Mouse (Mus musculus) forebrain, postnatal 0 days (tissue): ENCODE results near the gene Eed. TPM values are rescaled to one million over a fixed set of nuclear protein-coding genes. Genes with fewer than 3 reads are reported as not detected.

Source experiments
- ATAC-seq: fragments of 200-750 bp; cut with Nextera tagmentation; 2 replicates; pipeline ENCODE4 v1.8.0; 2017; ENCODE audit warnings: mild to moderate bottlenecking, moderate library complexity
- DNase-seq: peaks from one replicate; pipeline ENCODE4 v3.0.0-alpha.2; 2015
- H3K27ac ChIP-seq: fragments of 300-500 bp; sonication (generic); 2 replicates; pipeline ENCODE4 v1.5.1; 2014; ENCODE audit warnings: low read depth, mild to moderate bottlenecking, antibody characterized with exemption, low read length, moderate library complexity, mixed read lengths
- H3K27me3 ChIP-seq: fragments of 300-500 bp; sonication (generic); 2 replicates; pipeline ENCODE4 v1.6.1; 2014; ENCODE audit warnings: mild to moderate bottlenecking, low read length, mixed read lengths; ENCODE audit not compliant: insufficient read depth
- H3K36me3 ChIP-seq: fragments of 300-500 bp; sonication (generic); 2 replicates; pipeline ENCODE4 v1.6.1; 2014; ENCODE audit warnings: mild to moderate bottlenecking, moderate library complexity; ENCODE audit not compliant: insufficient read depth
- H3K4me1 ChIP-seq: fragments of 300-500 bp; sonication (generic); 2 replicates; pipeline ENCODE4 v1.6.1; 2014; ENCODE audit warnings: antibody characterized with exemption; ENCODE audit not compliant: insufficient read depth
- H3K4me2 ChIP-seq: fragments of 300-500 bp; sonication (generic); 2 replicates; pipeline ENCODE4 v1.6.1; 2014; ENCODE audit warnings: low read depth, mild to moderate bottlenecking, moderate library complexity
- H3K4me3 ChIP-seq: fragments of 300-500 bp; sonication (generic); 2 replicates; pipeline ENCODE4 v1.5.1; 2014; ENCODE audit warnings: low read depth, low read length, mixed read lengths
- H3K9ac ChIP-seq: fragments of 300-500 bp; sonication (generic); 2 replicates; pipeline ENCODE4 v1.6.1; 2014; ENCODE audit warnings: mild to moderate bottlenecking
- H3K9me3 ChIP-seq: fragments of 300-500 bp; sonication (generic); 2 replicates; pipeline ENCODE4 v1.6.1; 2016; ENCODE audit warnings: low read length
- CTCF ChIP-seq: sonication (generic); IDR thresholded peaks from 2 replicates; pipeline ENCODE4 v1.5.1; 2016; ENCODE audit warnings: antibody characterized with exemption, control low read depth, low read depth
- WGBS: fragments of 180-500 bp; shearing (Covaris S2); extraction: QIAGEN DNeasy Blood & Tissue Kit; methylation state at CpG from one replicate; pipeline ENCODE4 v1.1.7; 2014; 5-methylcytosine and 5-hydroxymethylcytosine counted together
- polyA plus RNA-seq: library from polyadenylated mRNA; unstranded; fragments of >200 nt; fragmentation: Nextera tagmentation; extraction: Ambion mirVana; gene quantifications from 2 replicates; pipeline ENCODE4 v1.2.1, GENCODE M21; 2015
- total RNA-seq: library from RNA; depleted of rRNA; stranded (reverse); fragments of >200 nt; gene quantifications from 2 replicates; pipeline ENCODE4 v1.2.3, GENCODE M21; 2014; rRNA removed

The Eed gene
- total RNA-seq (22.2 and 28.5 TPM in 2 replicates), polyA plus RNA-seq (18.1 and 20.7 TPM in 2 replicates)

GRCm38 (mm10) chr7:89980485-89981422 lies at the start of gene Eed:
TSS of gene Eed (minus strand) at chr7:89980983.
- H3K36me3 ChIP-seq: peaks cover 5% of the 10 kb centered on the region
- ATAC-seq: peak; percentile 92
- peak within 1 kb of the TSS; percentile 77 for H3K4me2 ChIP-seq
- TF ChIP-seq CTCF: no peak; the same call in 1 of the 2 replicates
- H3K27me3 ChIP-seq: no peaks in the 10 kb centered on the region
- H3K4me1 ChIP-seq: peaks cover 7% of the 10 kb centered on the region
- peak within 1 kb of the TSS; percentile 56 for H3K4me3 ChIP-seq
- peak within 1 kb of the TSS; percentile 97 for H3K27ac ChIP-seq
- H3K9me3 ChIP-seq: no peaks in the 10 kb centered on the region
- H3K9ac ChIP-seq: peak within 1 kb of the TSS; percentile 70
- DNase-seq: peak; percentile 98
- under 1% methylated on average over 76 of the region's 87 CpGs for WGBS

GRCm38 (mm10) chr7:90029548-90030485 lies 49.0 kb upstream of the Eed start:
- no peak for TF ChIP-seq CTCF
- H3K27ac ChIP-seq: peak overlapping the region; percentile 86
- peak; percentile 73 for ATAC-seq
- no peaks in the 10 kb centered on the region for H3K36me3 ChIP-seq
- peak; percentile 35 for DNase-seq
- peaks cover 21% of the 10 kb centered on the region for H3K4me1 ChIP-seq
- 31% methylated on average over 20 of the region's 20 CpGs for WGBS
- peak overlapping the region; percentile 34 for H3K4me2 ChIP-seq
- H3K27me3 ChIP-seq: no peaks in the 10 kb centered on the region
- H3K9ac ChIP-seq: peak overlapping the region; percentile 41
- 0 out of 2 replicates have a peak, but pooled peaks cover 3% of the 10 kb centered on the region for H3K9me3 ChIP-seq
- no peak overlapping the region for H3K4me3 ChIP-seq

GRCm38 (mm10) chr7:90028888-90029547 lies 48.2 kb upstream of the Eed start:
- H3K9ac ChIP-seq: peak overlapping the region; percentile 41; the same call in 1 of the 2 replicates
- H3K27ac ChIP-seq: peak overlapping the region; percentile 86
- WGBS: 3% methylated on average over 8 of the region's 8 CpGs
- TF ChIP-seq CTCF: no peak
- peaks cover 21% of the 10 kb centered on the region for H3K4me1 ChIP-seq
- peak overlapping the region; percentile 34 for H3K4me2 ChIP-seq
- DNase-seq (peak; percentile 91), ATAC-seq (peak; percentile 95)
- H3K36me3 ChIP-seq: no peaks in the 10 kb centered on the region
- H3K4me3 ChIP-seq: no peak overlapping the region
- H3K9me3 ChIP-seq: 0 out of 2 replicates have a peak, but pooled peaks cover 3% of the 10 kb centered on the region
- H3K27me3 ChIP-seq: no peaks in the 10 kb centered on the region

- 58% methylated on average over 6 of the region's 6 CpGs for WGBS
- no peak for TF ChIP-seq CTCF
- H3K9ac ChIP-seq: no peak overlapping the region
- H3K27me3 ChIP-seq: no peaks in the 10 kb centered on the region
- H3K36me3 ChIP-seq: no peaks in the 10 kb centered on the region
- no peak for DNase-seq
- H3K4me1 ChIP-seq: peaks cover 12% of the 10 kb centered on the region
- no peak overlapping the region for H3K4me3 ChIP-seq
- H3K9me3 ChIP-seq: no peaks in the 10 kb centered on the region
- H3K27ac ChIP-seq: no peak overlapping the region
- no peak overlapping the region for H3K4me2 ChIP-seq
- ATAC-seq: no peak
Observed at GRCm38 (mm10) chr7:90024975-90025374, 44.2 kb upstream of the Eed start.

- Histone ChIP-seq H3K36me3 (no peaks in the 10 kb centered on the region), H3K9ac (no peak overlapping the region), H3K27me3 (no peaks in the 10 kb centered on the region), H3K4me2 (no peak overlapping the region), H3K4me3 (no peak overlapping the region), H3K27ac (0 out of 2 replicates have a peak overlapping the region, but pooled peaks have one; percentile 29), H3K4me1 (no peaks in the 10 kb centered on the region), H3K9me3 (no peaks in the 10 kb centered on the region)
- DNase-seq (no peak), ATAC-seq (peak; percentile 32; the same call in 1 of the 2 replicates)
- TF ChIP-seq CTCF: no peak
- WGBS: 47% methylated on average over 8 of the region's 9 CpGs
Observed at GRCm38 (mm10) chr7:90022974-90023707, 42.4 kb upstream of the Eed start.
